Mouse (Mus musculus): ENCODE results near the gene H2-Aa. TPM values are rescaled to one million over a fixed set of nuclear protein-coding genes. Genes with fewer than 3 reads are reported as not detected.
A peak's percentile ranks its signal among the peaks of the same experiment; 100 is the strongest.
"Not testable (repeated sequence)": the region's sequence is repeated elsewhere in the genome, so short reads cannot be mapped to it uniquely, and the experiment has no call there.

The H2-Aa gene
- total RNA-seq (2022) = 10 to 100 TPM in 2 of 4 experiments, 1 to 10 TPM in 1, under 1 TPM in 1; 0.70 to 29.8 (median 13.8) TPM

DNA sequence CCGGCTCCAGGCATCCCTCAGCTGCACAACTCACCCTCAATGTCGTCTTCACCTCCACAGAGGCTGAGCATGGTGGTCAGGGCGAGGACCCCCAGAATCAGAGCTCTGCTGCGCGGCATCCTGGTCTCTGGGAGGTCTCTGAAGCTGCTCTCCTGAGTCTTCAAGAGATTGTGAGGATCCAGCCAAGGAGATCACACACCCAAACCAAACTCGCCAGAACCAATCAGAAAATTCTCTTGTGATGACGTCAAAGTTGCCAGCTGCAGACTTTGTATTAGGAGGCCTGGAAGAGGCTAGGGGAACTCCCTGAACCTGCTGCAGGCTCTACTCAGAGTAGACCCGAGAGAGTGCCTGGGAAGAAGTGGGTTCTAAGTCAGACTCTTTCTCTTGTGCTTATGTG lies at the start of gene H2-Aa:
Gene H2-Aa (minus strand): TSS at position 176 of the 400 bp plus-strand sequence.
- peak; percentile 70 to 86 for DNase-seq (ENCODE audit: low spot score in 2 of 2)

DNA sequence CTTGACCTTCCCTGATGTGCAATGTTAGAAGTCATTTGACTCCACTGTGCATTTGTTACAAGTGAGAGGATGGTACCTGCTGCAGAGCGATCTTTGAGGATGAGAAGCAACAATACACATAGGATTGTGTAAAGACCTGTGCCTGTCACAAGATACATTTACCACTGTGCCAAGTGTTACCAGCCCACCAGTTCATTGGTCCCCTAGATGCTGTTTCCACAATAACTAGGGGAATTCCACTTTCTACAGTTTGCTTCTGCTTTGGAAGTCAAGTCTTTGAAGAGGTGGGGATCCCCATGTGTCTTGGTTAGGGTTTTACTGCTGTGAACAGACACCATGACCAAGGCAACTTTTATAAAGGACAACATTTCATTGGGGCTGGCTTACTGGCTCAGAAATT lies 43.6 kb upstream of the H2-Aa start:
- no peak for DNase-seq (ENCODE audit: low spot score in 2 of 2)

- DNase-seq (ENCODE audit: low spot score in 2 of 2) = no peak
These were observed 42.2 kb upstream of the H2-Aa start for GRCm38 (mm10) chr17:34329807-34330206.

GRCm38 (mm10) chr17:34326373-34326772 lies 38.8 kb upstream of the H2-Aa start:
- no peak for DNase-seq (ENCODE audit: low spot score in 2 of 2)

DNA sequence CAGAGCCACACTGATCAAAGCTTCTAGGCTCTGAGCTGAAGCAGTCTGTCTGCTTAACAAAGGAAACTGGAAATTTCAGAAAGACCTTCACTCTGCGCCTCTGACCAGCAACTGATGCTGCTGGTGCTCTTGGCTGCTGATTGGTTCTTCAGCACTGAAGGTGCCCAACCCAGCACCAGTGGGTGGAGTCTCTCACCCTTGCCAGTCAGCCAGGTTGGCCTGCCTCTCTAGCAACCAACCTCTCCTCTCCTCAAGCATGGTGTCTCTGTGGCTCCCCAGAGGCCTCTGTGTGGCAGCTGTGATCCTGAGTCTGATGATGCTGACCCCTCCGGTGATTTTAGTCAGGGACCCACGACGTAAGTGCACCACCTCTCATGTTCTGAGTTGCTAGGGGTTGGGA lies 37.8 kb upstream of the H2-Aa start, which contains the start of gene H2-Eb2:
Gene H2-Eb2 (plus strand): TSS at position 230 of the 400 bp plus-strand sequence.
- DNase-seq (ENCODE audit: low spot score in 2 of 2) = no peak

GRCm38 (mm10) chr17:34317275-34317674 lies 29.7 kb upstream of the H2-Aa start:
- no peak for DNase-seq (ENCODE audit: low spot score in 2 of 2)

DNA sequence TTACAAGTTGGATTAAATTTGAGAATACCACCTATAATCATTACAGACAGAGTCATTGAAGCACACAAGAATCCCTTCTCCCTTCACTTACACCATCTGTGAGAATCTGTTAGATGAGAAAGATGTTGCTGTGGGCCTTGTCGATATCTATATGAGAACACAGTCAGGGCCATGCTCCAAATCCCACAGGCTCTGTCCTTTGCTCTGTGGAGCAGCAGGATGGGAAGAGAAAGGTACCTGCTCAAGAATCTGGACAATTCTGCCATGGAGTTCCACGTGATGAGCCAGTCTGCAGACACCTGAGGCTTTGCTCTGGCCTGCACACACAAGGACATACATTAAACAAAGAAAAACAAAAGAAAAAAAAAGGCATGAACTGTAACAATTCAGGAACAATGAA lies 29.1 kb upstream of the H2-Aa start:
- DNase-seq (ENCODE audit: low spot score in 2 of 2) = no peak

DNA sequence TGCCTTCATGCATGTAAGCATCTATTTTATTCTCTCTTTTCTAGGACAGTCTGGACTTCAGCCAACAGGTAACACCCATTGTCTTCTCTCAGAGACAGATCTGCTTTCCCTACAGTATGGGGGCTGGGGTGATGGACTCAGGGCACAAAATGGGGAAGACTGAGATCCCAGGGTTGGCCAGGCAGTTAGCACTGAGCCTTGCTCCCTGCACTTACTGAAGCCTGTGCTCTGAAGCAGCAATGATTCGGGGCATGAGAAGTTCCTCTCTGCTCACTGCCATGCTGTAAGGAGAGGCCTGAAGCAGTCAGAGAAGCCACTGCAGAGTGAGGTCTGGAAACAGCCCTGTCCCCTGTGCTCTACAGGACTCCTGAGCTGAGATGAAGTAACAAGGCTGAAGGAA lies 27.9 kb upstream of the H2-Aa start:
- DNase-seq (ENCODE audit: low spot score in 2 of 2) = no peak

- DNase-seq (ENCODE audit: low spot score in 2 of 2) = no peak
These were observed 26.7 kb upstream of the H2-Aa start for GRCm38 (mm10) chr17:34314286-34314685.

GRCm38 (mm10) chr17:34313393-34313792 lies 25.8 kb upstream of the H2-Aa start:
- DNase-seq (ENCODE audit: low spot score in 2 of 2) = peak; percentile 35 to 72

- DNase-seq (ENCODE audit: low spot score in 2 of 2) = no peak
These were observed 24.6 kb upstream of the H2-Aa start for GRCm38 (mm10) chr17:34312185-34312584.

- DNase-seq (ENCODE audit: low spot score in 2 of 2) = not testable (repeated sequence)
These were observed 22.9 kb upstream of the H2-Aa start for GRCm38 (mm10) chr17:34310526-34310925.

GRCm38 (mm10) chr17:34309683-34310385 lies 22.2 kb upstream of the H2-Aa start:
- peak; percentile 31 to 58 for DNase-seq (ENCODE audit: low spot score in 2 of 2)

- DNase-seq (ENCODE audit: low spot score in 2 of 2) = no peak
These were observed 21.6 kb upstream of the H2-Aa start for GRCm38 (mm10) chr17:34309225-34309624.

DNA sequence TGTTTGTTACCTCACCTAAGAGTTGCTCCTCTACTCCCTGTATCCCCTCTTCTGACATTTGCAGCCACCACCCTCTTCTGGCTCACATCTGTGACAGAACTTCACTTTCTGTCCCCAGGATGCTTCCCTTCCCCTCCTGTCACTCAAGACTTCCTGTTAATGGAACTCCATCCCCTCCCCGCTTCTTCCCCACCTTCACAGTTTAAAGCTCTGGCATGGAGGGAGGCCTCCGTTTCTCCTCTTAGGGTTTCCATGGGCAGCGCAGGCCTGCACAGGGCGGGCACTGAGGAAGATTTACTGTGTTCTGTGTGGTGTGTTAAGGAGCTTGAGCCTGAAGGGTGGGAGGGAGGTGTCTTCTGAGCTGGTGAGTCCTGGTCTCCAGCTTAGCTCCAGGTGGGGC lies 20.5 kb upstream of the H2-Aa start:
- no peak for DNase-seq (ENCODE audit: low spot score in 2 of 2)

GRCm38 (mm10) chr17:34307216-34307615 lies 19.6 kb upstream of the H2-Aa start:
- no peak for DNase-seq (ENCODE audit: low spot score in 2 of 2)

DNA sequence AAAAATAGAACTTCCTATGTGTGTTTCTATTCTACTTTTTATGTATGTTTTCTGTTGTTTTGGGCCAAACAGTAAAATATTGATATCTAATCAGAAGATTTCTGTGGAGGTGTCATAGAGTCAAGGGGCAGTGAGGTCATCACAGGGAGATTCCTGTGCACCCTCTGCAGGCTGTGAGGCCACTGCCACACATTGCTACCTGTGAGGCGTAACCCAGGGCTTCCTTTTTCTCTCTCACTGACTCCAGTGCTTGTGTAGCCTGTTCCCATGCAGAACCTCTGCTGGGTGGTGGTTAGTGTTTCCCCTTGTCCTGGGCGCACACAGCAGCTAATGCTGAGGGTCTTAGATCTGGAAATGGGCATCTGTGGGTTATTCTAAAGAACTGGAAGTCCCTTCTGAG lies 18.8 kb upstream of the H2-Aa start:
- no peak for DNase-seq (ENCODE audit: low spot score in 2 of 2)

- DNase-seq (ENCODE audit: low spot score in 2 of 2) = peak; percentile 81 to 92
These were observed 17.9 kb upstream of the H2-Aa start, which contains the start of gene H2-Eb1 for GRCm38 (mm10) chr17:34305380-34306030. TSS of gene H2-Eb1 (plus strand) at chr17:34305867.

- DNase-seq (ENCODE audit: low spot score in 2 of 2) = peak; percentile 68 to 74
These were observed 17.1 kb upstream of the H2-Aa start for GRCm38 (mm10) chr17:34304751-34305150.

- DNase-seq (ENCODE audit: low spot score in 2 of 2) = no peak
These were observed 16.2 kb upstream of the H2-Aa start for GRCm38 (mm10) chr17:34303789-34304188.

DNA sequence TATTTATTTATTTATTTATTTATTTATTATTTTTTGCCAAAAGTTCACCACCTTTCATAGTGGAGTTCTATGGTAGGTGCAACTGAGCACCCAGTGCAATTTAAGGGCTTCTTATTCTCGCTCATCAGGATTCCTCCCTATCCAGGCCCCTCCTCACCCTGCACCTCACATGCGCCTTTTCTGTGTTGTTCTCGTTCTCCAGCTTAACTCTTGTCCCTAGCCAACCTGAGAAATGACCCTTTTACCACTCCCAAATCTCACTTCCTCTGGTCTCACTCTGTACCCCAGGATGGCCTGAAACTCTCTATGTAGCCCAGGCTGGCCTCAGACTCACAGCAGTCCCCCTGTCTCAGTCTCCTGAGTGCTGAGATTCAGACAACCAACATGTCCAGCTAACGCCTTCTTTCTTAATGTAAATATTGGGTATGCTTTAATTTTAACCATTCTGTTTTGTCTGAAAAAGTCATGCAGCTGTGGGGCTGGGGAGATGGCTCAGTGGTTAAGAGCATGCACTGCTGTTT lies 14.1 kb upstream of the H2-Aa start:
- no peak for DNase-seq (ENCODE audit: low spot score in 2 of 2)

Measured in layer of hippocampus, adult 8-10 months (tissue).